Mouse (Mus musculus): Measurements from ENCODE around the gene Gpd1l. TPM values are rescaled to one million over a fixed set of nuclear protein-coding genes. Genes with fewer than 3 reads are reported as not detected.
A peak's percentile ranks its signal among the peaks of the same experiment; 100 is the strongest.
"Not testable (repeated sequence)": the region's sequence is repeated elsewhere in the genome, so short reads cannot be mapped to it uniquely, and the experiment has no call there.

The Gpd1l gene
- 7.6 and 10.0 TPM in 2 replicates for polyA plus RNA-seq (2014; fragmentation: Nextera tagmentation; extraction: Ambion mirVana)

- Histone ChIP-seq H3K4me3 (ENCODE audit: low read depth, low read length) (peak within 1 kb of the TSS; percentile 70), H3K27ac (replicated peaks; ENCODE audit: low read depth, low read length) (peak within 1 kb of the TSS; percentile 41; the same call in 1 of the 2 replicates), H3K9me3 (replicated peaks; ENCODE audit: control insufficient read depth, low read length) (no peaks in the 10 kb centered on the region), H3K4me2 (ENCODE audit: low read depth, low read length) (peak within 1 kb of the TSS; percentile 93), H3K36me3 (replicated peaks; ENCODE audit: control insufficient read depth, insufficient read depth, low read depth, low read length) (no peaks in the 10 kb centered on the region), H3K4me1 (ENCODE audit: control insufficient read depth, insufficient read depth, low read length) (no peaks in the 10 kb centered on the region), H3K9ac (replicated peaks; ENCODE audit: low read length) (peak within 1 kb of the TSS; percentile 65), H3K27me3 (ENCODE audit: control insufficient read depth, insufficient read depth, low read length) (no peaks in the 10 kb centered on the region)
- DNase-seq (ENCODE audit: low spot score) (peak; percentile 95), ATAC-seq (replicated peaks; ENCODE audit: insufficient number of reproducible peaks, low FRiP score, low TSS enrichment, low read depth) (peak; percentile 98)
- WGBS = under 1% methylated on average over 26 of the region's 30 CpGs
Observed at GRCm38 (mm10) chr9:114933723-114934171, at the start of gene Gpd1l. Gpd1l (minus strand) TSS chr9:114933987.

- H3K27me3 ChIP-seq (ENCODE audit: control insufficient read depth, insufficient read depth, low read length) = peaks cover 2% of the 10 kb centered on the region; the same call in 1 of the 2 replicates
- ATAC-seq (replicated peaks; ENCODE audit: insufficient number of reproducible peaks, low FRiP score, low TSS enrichment, low read depth) = no peak
- H3K9ac ChIP-seq (replicated peaks; ENCODE audit: low read length) = no peak within 1 kb of the TSS
- no peak within 1 kb of the TSS for H3K27ac ChIP-seq (replicated peaks; ENCODE audit: low read depth, low read length)
- H3K9me3 ChIP-seq (replicated peaks; ENCODE audit: control insufficient read depth, low read length) = no peaks in the 10 kb centered on the region
- H3K4me3 ChIP-seq (ENCODE audit: low read depth, low read length) = no peak within 1 kb of the TSS
- no peak within 1 kb of the TSS for H3K4me2 ChIP-seq (ENCODE audit: low read depth, low read length)
- H3K36me3 ChIP-seq (replicated peaks; ENCODE audit: control insufficient read depth, insufficient read depth, low read depth, low read length) = no peaks in the 10 kb centered on the region
- 90% methylated on average over 16 of the region's 16 CpGs for WGBS
- no peak for DNase-seq (ENCODE audit: low spot score)
- no peaks in the 10 kb centered on the region for H3K4me1 ChIP-seq (ENCODE audit: control insufficient read depth, insufficient read depth, low read length)
Observed at GRCm38 (mm10) chr9:114982689-114983360, 49.0 kb upstream of the Gpd1l start, which contains the start of gene Rps27rt. Rps27rt (minus strand) TSS chr9:114982739.

- Histone ChIP-seq H3K9me3 (replicated peaks; ENCODE audit: control insufficient read depth, low read length) (no peaks in the 10 kb centered on the region), H3K36me3 (replicated peaks; ENCODE audit: control insufficient read depth, insufficient read depth, low read depth, low read length) (no peaks in the 10 kb centered on the region), H3K27ac (replicated peaks; ENCODE audit: low read depth, low read length) (no peak overlapping the region), H3K4me2 (ENCODE audit: low read depth, low read length) (no peak overlapping the region), H3K4me1 (ENCODE audit: control insufficient read depth, insufficient read depth, low read length) (no peaks in the 10 kb centered on the region), H3K9ac (replicated peaks; ENCODE audit: low read length) (no peak overlapping the region), H3K27me3 (ENCODE audit: control insufficient read depth, insufficient read depth, low read length) (peaks cover 2% of the 10 kb centered on the region; the same call in 1 of the 2 replicates), H3K4me3 (ENCODE audit: low read depth, low read length) (no peak overlapping the region)
- peak; percentile 8 for DNase-seq (ENCODE audit: low spot score)
- ATAC-seq (replicated peaks; ENCODE audit: insufficient number of reproducible peaks, low FRiP score, low TSS enrichment, low read depth) = no peak
- 58% methylated on average over 6 of the region's 6 CpGs for WGBS
Observed at GRCm38 (mm10) chr9:114979969-114980368, 46.2 kb upstream of the Gpd1l start.

- under 1% methylated on average over 57 of the region's 86 CpGs for WGBS
- Histone ChIP-seq H3K9ac (replicated peaks; ENCODE audit: low read length) (peak within 1 kb of the TSS; percentile 79), H3K36me3 (replicated peaks; ENCODE audit: control insufficient read depth, insufficient read depth, low read depth, low read length) (no peaks in the 10 kb centered on the region), H3K9me3 (replicated peaks; ENCODE audit: control insufficient read depth, low read length) (no peaks in the 10 kb centered on the region), H3K27ac (replicated peaks; ENCODE audit: low read depth, low read length) (0 out of 2 replicates have a peak within 1 kb of the TSS, but pooled peaks have one; percentile 35), H3K27me3 (ENCODE audit: control insufficient read depth, insufficient read depth, low read length) (peaks cover 2% of the 10 kb centered on the region; the same call in 1 of the 2 replicates), H3K4me3 (ENCODE audit: low read depth, low read length) (peak within 1 kb of the TSS; percentile 78), H3K4me2 (ENCODE audit: low read depth, low read length) (peak within 1 kb of the TSS; percentile 94), H3K4me1 (ENCODE audit: control insufficient read depth, insufficient read depth, low read length) (no peaks in the 10 kb centered on the region)
- ATAC-seq (replicated peaks; ENCODE audit: insufficient number of reproducible peaks, low FRiP score, low TSS enrichment, low read depth) (peak; percentile 83), DNase-seq (ENCODE audit: low spot score) (peak; percentile 80)
Observed at GRCm38 (mm10) chr9:114978281-114979111, 44.7 kb upstream of the Gpd1l start, which contains the start of gene Osbpl10. Osbpl10 (plus strand) TSS chr9:114978569.

GRCm38 (mm10) chr9:114977461-114978280 lies 43.9 kb upstream of the Gpd1l start:
- Histone ChIP-seq H3K4me1 (ENCODE audit: control insufficient read depth, insufficient read depth, low read length) (no peaks in the 10 kb centered on the region), H3K9me3 (replicated peaks; ENCODE audit: control insufficient read depth, low read length) (no peaks in the 10 kb centered on the region), H3K27ac (replicated peaks; ENCODE audit: low read depth, low read length) (no peak overlapping the region), H3K4me2 (ENCODE audit: low read depth, low read length) (peak overlapping the region; percentile 94), H3K4me3 (ENCODE audit: low read depth, low read length) (peak overlapping the region; percentile 78), H3K9ac (replicated peaks; ENCODE audit: low read length) (peak overlapping the region; percentile 79), H3K27me3 (ENCODE audit: control insufficient read depth, insufficient read depth, low read length) (peaks cover 2% of the 10 kb centered on the region; the same call in 1 of the 2 replicates), H3K36me3 (replicated peaks; ENCODE audit: control insufficient read depth, insufficient read depth, low read depth, low read length) (no peaks in the 10 kb centered on the region)
- no peak for DNase-seq (ENCODE audit: low spot score)
- peak; percentile 68; the same call in 1 of the 2 replicates for ATAC-seq (replicated peaks; ENCODE audit: insufficient number of reproducible peaks, low FRiP score, low TSS enrichment, low read depth)
- WGBS = 7% methylated on average over 31 of the region's 31 CpGs

GRCm38 (mm10) chr9:114966286-114966685 lies 32.5 kb upstream of the Gpd1l start:
- 84% methylated on average over 7 of the region's 7 CpGs for WGBS
- not testable (repeated sequence) for H3K4me3 ChIP-seq (ENCODE audit: low read depth, low read length); H3K9ac ChIP-seq (replicated peaks; ENCODE audit: low read length); H3K9me3 ChIP-seq (replicated peaks; ENCODE audit: control insufficient read depth, low read length); H3K27me3 ChIP-seq (ENCODE audit: control insufficient read depth, insufficient read depth, low read length); ATAC-seq (replicated peaks; ENCODE audit: insufficient number of reproducible peaks, low FRiP score, low TSS enrichment, low read depth); DNase-seq (ENCODE audit: low spot score); H3K36me3 ChIP-seq (replicated peaks; ENCODE audit: control insufficient read depth, insufficient read depth, low read depth, low read length); H3K4me1 ChIP-seq (ENCODE audit: control insufficient read depth, insufficient read depth, low read length); H3K27ac ChIP-seq (replicated peaks; ENCODE audit: low read depth, low read length); H3K4me2 ChIP-seq (ENCODE audit: low read depth, low read length)

GRCm38 (mm10) chr9:114964093-114964492 lies 30.3 kb upstream of the Gpd1l start:
- Histone ChIP-seq H3K4me3 (ENCODE audit: low read depth, low read length) (no peak overlapping the region), H3K4me2 (ENCODE audit: low read depth, low read length) (no peak overlapping the region), H3K4me1 (ENCODE audit: control insufficient read depth, insufficient read depth, low read length) (no peaks in the 10 kb centered on the region), H3K27ac (replicated peaks; ENCODE audit: low read depth, low read length) (no peak overlapping the region), H3K9ac (replicated peaks; ENCODE audit: low read length) (no peak overlapping the region), H3K27me3 (ENCODE audit: control insufficient read depth, insufficient read depth, low read length) (no peaks in the 10 kb centered on the region), H3K9me3 (replicated peaks; ENCODE audit: control insufficient read depth, low read length) (no peaks in the 10 kb centered on the region), H3K36me3 (replicated peaks; ENCODE audit: control insufficient read depth, insufficient read depth, low read depth, low read length) (no peaks in the 10 kb centered on the region)
- DNase-seq (ENCODE audit: low spot score) (no peak), ATAC-seq (replicated peaks; ENCODE audit: insufficient number of reproducible peaks, low FRiP score, low TSS enrichment, low read depth) (no peak)
- 66% methylated on average over 3 of the region's 3 CpGs for WGBS

All from embryonic facial prominence, embryonic 11.5 days (tissue).